Mouse (Mus musculus): ENCODE data around the gene 9430015G10Rik. TPM values are rescaled to one million over a fixed set of nuclear protein-coding genes. Genes with fewer than 3 reads are reported as not detected.

9430015G10Rik gene
- total RNA-seq (2014; fragmentation: Nextera tagmentation) (32.2 and 43.0 TPM in 2 replicates), total RNA-seq (2017) (24.7 and 32.8 TPM in 2 replicates)

GRCm38 (mm10) chr4:156109570-156110331, at the start of gene 9430015G10Rik:
9430015G10Rik (plus strand) TSS chr4:156109982.
- ATAC-seq (replicated peaks; ENCODE audit: poor library complexity, severe bottlenecking): peak; percentile 94

GRCm38 (mm10) chr4:156063861-156064509, 45.8 kb upstream of the 9430015G10Rik start:
- no peak for ATAC-seq (replicated peaks; ENCODE audit: poor library complexity, severe bottlenecking)

GRCm38 (mm10) chr4:156064510-156064897, 45.3 kb upstream of the 9430015G10Rik start:
- no peak for ATAC-seq (replicated peaks; ENCODE audit: poor library complexity, severe bottlenecking)

- ATAC-seq (replicated peaks; ENCODE audit: poor library complexity, severe bottlenecking): no peak
Observed at GRCm38 (mm10) chr4:156065156-156065894, 44.5 kb upstream of the 9430015G10Rik start.

- peak; percentile 97 for ATAC-seq (replicated peaks; ENCODE audit: poor library complexity, severe bottlenecking)
Observed at GRCm38 (mm10) chr4:156067256-156067949, 42.4 kb upstream of the 9430015G10Rik start.

DNA sequence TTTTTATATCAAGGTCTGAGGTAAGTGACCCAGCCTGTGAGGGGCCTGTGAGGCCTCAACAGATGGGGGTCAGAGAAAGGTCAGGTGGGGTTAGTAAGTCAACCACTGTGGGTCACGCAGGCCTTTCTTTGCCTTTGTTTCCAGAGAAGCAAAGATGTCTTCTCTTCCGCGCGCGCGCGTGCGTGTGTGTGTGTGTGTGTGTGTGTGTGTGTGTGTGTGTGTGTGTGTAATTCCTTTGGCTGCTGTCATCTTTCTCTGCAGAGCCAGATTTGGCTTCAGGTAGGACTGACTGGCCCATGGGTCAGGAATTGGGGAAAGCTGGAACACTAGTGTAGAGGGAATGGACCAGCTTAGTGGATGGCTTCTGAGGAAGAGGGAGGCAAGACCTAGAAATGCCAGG, 40.1 kb upstream of the 9430015G10Rik start:
- ATAC-seq (replicated peaks; ENCODE audit: poor library complexity, severe bottlenecking): no peak

GRCm38 (mm10) chr4:156070276-156070675, 39.5 kb upstream of the 9430015G10Rik start:
- peak; percentile 7; the same call in 1 of the 2 replicates for ATAC-seq (replicated peaks; ENCODE audit: poor library complexity, severe bottlenecking)

DNA sequence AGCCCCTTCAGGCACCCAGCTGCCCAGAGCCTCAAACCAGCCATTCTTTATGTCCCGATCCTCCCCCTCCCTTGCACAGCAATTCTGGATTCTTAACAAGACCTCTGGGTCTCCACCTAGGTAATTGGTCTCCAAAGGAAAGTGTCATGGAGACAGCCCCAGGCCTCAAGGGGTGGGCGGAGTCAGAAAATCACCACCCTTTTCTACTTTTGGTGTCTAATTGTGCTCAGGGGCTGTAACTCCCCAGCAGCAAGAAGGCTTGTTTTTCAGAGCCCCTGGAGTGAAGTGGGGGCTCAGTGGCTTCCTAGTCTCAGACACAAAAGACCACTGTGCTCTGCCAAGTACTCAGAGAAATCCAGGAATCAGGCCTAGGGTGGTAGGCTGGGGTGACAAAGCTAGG, 39.1 kb upstream of the 9430015G10Rik start:
- ATAC-seq (replicated peaks; ENCODE audit: poor library complexity, severe bottlenecking): 0 out of 2 replicates have a peak, but pooled peaks have one; percentile 2

GRCm38 (mm10) chr4:156076911-156077382, 32.8 kb upstream of the 9430015G10Rik start:
- peak; percentile 45 for ATAC-seq (replicated peaks; ENCODE audit: poor library complexity, severe bottlenecking)

GRCm38 (mm10) chr4:156077499-156078301, 32.1 kb upstream of the 9430015G10Rik start:
- peak; percentile 74 for ATAC-seq (replicated peaks; ENCODE audit: poor library complexity, severe bottlenecking)

- ATAC-seq (replicated peaks; ENCODE audit: poor library complexity, severe bottlenecking): peak; percentile 57
Observed at GRCm38 (mm10) chr4:156082621-156083234, 27.1 kb upstream of the 9430015G10Rik start.

- ATAC-seq (replicated peaks; ENCODE audit: poor library complexity, severe bottlenecking): no peak
Observed at GRCm38 (mm10) chr4:156083348-156083747, 26.4 kb upstream of the 9430015G10Rik start.

DNA sequence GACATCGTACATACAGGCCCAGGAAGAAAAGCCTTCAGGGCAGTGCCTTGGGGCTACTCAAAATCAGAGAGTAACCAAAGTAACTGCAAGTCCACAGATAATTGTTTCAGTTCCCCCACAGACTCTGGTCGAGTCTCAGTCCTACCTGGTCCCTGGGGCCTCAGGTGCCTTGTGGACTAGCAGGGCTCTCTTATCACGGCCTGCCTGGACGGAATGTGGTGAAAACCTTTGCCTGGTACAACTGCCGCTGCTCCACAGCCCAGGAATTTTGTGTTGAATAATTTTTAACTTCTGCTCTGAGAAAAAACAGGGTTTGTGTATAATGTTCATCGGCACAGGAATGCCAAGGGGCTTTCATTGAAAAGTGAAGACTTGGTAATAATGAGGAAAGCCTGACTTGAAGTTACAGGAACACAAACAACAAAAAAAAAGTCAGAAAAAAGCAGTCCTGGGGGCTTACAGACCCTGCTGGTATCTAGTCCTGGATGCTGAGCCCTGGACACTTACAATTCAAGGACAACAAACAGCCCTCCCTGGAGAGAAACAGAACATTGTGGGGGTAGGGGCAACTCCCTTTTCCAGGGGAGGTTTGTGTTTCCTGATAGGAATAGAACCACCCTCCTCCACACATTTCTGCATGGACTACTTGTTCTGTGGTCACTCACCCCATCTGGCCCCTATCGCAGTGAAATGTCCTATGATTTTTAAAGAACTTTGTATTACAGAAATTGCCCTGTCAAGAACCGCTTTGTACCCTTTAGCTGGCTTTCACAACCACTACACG, 25.5 kb upstream of the 9430015G10Rik start:
- no peak for ATAC-seq (replicated peaks; ENCODE audit: poor library complexity, severe bottlenecking)

- no peak for ATAC-seq (replicated peaks; ENCODE audit: poor library complexity, severe bottlenecking)
Observed at GRCm38 (mm10) chr4:156085256-156085655, 24.5 kb upstream of the 9430015G10Rik start.

GRCm38 (mm10) chr4:156087398-156088087, 22.2 kb upstream of the 9430015G10Rik start:
- ATAC-seq (replicated peaks; ENCODE audit: poor library complexity, severe bottlenecking): peak; percentile 95

GRCm38 (mm10) chr4:156091236-156091635, 18.5 kb upstream of the 9430015G10Rik start:
- no peak for ATAC-seq (replicated peaks; ENCODE audit: poor library complexity, severe bottlenecking)

GRCm38 (mm10) chr4:156092765-156093164, 17.0 kb upstream of the 9430015G10Rik start:
- no peak for ATAC-seq (replicated peaks; ENCODE audit: poor library complexity, severe bottlenecking)
